Mouse (Mus musculus) T-helper 2 cell (primary cell): ENCODE measurements at regions not wholly inside any gene's neighbourhood (a gene's known extent, or its start where the extent isn't known, plus 50 kb on each side); places are given as distances from the start of the nearest gene placed in this dataset.

Source experiments
- in situ Hi-C: fragments of 300-600 bp; cut with MboI, MseI; formaldehyde crosslinking; loops from one replicate; pipeline ENCODE4 v1.15.1; 2025; ENCODE audit warnings: high pct_unique_total_duplicates

GRCm38 (mm10) chr17:88173354-88174032 is 108.4 kb upstream of the Fbxo11 start:
- in situ Hi-C loops = no loop called here

- in situ Hi-C loops = no loop called here
These were observed 109.2 kb upstream of the Fbxo11 start for GRCm38 (mm10) chr17:88174242-88174679.

- in situ Hi-C loops = loop anchor here (5.0 kb wide), 1 partner anchor 96 kb away; no protein-coding TSS in a partner anchor
These were observed 111.0 kb upstream of the Fbxo11 start for GRCm38 (mm10) chr17:88175951-88176623.

GRCm38 (mm10) chr17:88190735-88191134 is 125.6 kb upstream of the Fbxo11 start:
- in situ Hi-C loops = no loop called here

GRCm38 (mm10) chr17:88191444-88191843 is 126.4 kb upstream of the Fbxo11 start:
- in situ Hi-C loops = no loop called here

- in situ Hi-C loops = no loop called here
These were observed 127.1 kb upstream of the Fbxo11 start for GRCm38 (mm10) chr17:88191930-88192807.

- in situ Hi-C loops = no loop called here
These were observed 129.6 kb upstream of the Fbxo11 start for GRCm38 (mm10) chr17:88194693-88195092.

GRCm38 (mm10) chr17:88195303-88195702 is 130.2 kb upstream of the Fbxo11 start:
- in situ Hi-C loops = no loop called here

- in situ Hi-C loops = no loop called here
These were observed 130.8 kb upstream of the Fbxo11 start for GRCm38 (mm10) chr17:88195893-88196292.

GRCm38 (mm10) chr17:88196322-88196721 is 131.2 kb upstream of the Fbxo11 start:
- in situ Hi-C loops = no loop called here

- in situ Hi-C loops = no loop called here
These were observed 132.3 kb upstream of the Fbxo11 start for GRCm38 (mm10) chr17:88197381-88197780.

- in situ Hi-C loops = no loop called here
These were observed 136.3 kb upstream of the Fbxo11 start for GRCm38 (mm10) chr17:88201249-88201970.

- in situ Hi-C loops = no loop called here
These were observed 137.1 kb upstream of the Fbxo11 start for GRCm38 (mm10) chr17:88202214-88202613.

GRCm38 (mm10) chr17:88209565-88209964 is 144.5 kb upstream of the Fbxo11 start:
- in situ Hi-C loops = no loop called here

- in situ Hi-C loops = loop anchor here (5.0 kb wide), 1 partner anchor 85 kb away; no protein-coding TSS in a partner anchor
These were observed 147.0 kb upstream of the Fbxo11 start for GRCm38 (mm10) chr17:88212121-88212520.

- in situ Hi-C loops = loop anchor here (5.0 kb wide), 1 partner anchor 87 kb away; no protein-coding TSS in a partner anchor
These were observed 149.7 kb upstream of the Fbxo11 start for GRCm38 (mm10) chr17:88214746-88215145.

GRCm38 (mm10) chr17:88222379-88222955 is 157.4 kb upstream of the Fbxo11 start:
- in situ Hi-C loops = no loop called here

- in situ Hi-C loops = no loop called here
These were observed 175.4 kb upstream of the Fbxo11 start for GRCm38 (mm10) chr17:88240476-88240875.

GRCm38 (mm10) chr17:88248625-88249024 is 183.5 kb upstream of the Fbxo11 start:
- in situ Hi-C loops = no loop called here

GRCm38 (mm10) chr17:88251949-88252521 is 186.9 kb upstream of the Fbxo11 start:
- in situ Hi-C loops = loop anchor here (25.0 kb wide), 1 partner anchor 385 kb away; no protein-coding TSS in a partner anchor
